Mouse (Mus musculus) adrenal gland, postnatal 0 days (tissue): ENCODE data around the gene Slc2a12. TPM values are rescaled to one million over a fixed set of nuclear protein-coding genes. Genes with fewer than 3 reads are reported as not detected.

ENCODE experiments used
- microRNA-seq: library from miRNA; unstranded; fragments of <30 nt; microRNA quantifications from one replicate; pipeline ENCODE4, GENCODE M21; 2016; ENCODE audit warnings: borderline replicate concordance; ENCODE audit not compliant: insufficient number of aligned reads
- polyA plus RNA-seq: library from polyadenylated mRNA; unstranded; fragments of >200 nt; fragmentation: Nextera tagmentation; extraction: Ambion mirVana; gene quantifications from 2 replicates; pipeline ENCODE4 v1.2.1, GENCODE M21; 2015

Slc2a12 gene
- 0.75 and 0.93 TPM in 2 replicates for polyA plus RNA-seq

GRCm38 (mm10) chr10:22644853-22645491 lies at the start of gene Slc2a12:
Gene Slc2a12 (plus strand): TSS chr10:22645011.

DNA sequence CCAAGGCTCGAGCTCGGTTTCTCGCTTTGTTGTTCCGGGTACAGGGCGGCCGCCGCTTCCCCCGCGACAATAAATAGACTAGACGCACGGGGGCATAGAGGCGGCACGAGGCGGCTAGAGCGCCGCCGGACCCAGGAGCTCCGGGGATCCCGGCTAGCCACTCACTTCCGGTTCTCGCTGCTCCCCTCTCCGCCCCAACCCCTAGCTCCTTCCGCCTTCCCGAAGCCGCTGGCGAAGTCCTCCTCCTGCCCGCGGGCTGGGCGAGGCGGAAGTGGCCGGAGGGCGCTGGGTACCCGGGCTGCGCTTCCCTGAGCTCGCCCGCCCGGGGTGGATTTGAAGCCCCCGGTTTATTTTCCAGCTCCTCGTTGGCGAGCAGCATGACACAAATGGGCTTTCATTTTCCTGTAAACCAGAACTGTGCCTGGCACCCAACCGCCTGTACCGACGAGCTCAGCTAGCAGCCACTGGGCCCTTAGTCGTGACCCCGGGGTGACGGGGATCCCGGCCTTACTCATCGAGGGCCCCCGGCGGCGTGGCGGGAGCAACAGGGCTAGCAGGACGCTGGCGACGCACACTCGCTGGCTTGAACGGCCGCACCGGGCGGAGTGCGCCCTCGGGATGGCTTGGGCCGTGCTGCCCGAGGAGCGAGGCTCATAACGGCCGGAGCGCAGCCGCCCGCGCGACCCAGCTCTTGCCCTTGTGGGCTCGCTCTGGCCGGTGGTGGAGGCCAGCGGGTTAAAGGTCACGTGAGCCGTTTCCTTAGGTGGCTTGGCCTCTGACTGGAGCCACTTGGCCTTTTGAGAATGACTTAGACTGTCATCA lies 86.7 kb downstream of the Slc2a12 start, which contains the start of gene Tbpl1:
TSS of gene Tbpl1 (minus strand) at position 667 of the 822 bp plus-strand sequence.

Small RNA genes within 50 kb of the gene (microRNA-seq; reads per million reads assigned to microRNA genes)
- not detected for gene Mir7663

Other genes with a start within 250 kb of the Slc2a12 start
- gene Tbpl1, start 86.9 kb downstream of the Slc2a12 start, polyA plus RNA-seq = 39.5 and 47.3 TPM in 2 replicates
- gene Tcf21, start 175.2 kb downstream of the Slc2a12 start, polyA plus RNA-seq = 102 and 205 TPM in 2 replicates